Mouse (Mus musculus): Measurements from ENCODE around the gene Nectin1. TPM values are rescaled to one million over a fixed set of nuclear protein-coding genes. Genes with fewer than 3 reads are reported as not detected.

Nectin1 gene
- polyA plus RNA-seq, 1 experiment = 13.1 TPM

GRCm38 (mm10) chr9:43771041-43771440, 27.3 kb downstream of the Nectin1 start:
- Histone ChIP-seq H3K4me3 (ENCODE audit: low read depth, low read length) (no peak overlapping the region), H3K9me3 (replicated peaks; ENCODE audit: control insufficient read depth, insufficient read depth, low read length, poor library complexity, severe bottlenecking) (no peaks in the 10 kb centered on the region), H3K27ac (ENCODE audit: insufficient read depth, low read length) (no peak overlapping the region), H3K9ac (ENCODE audit: low read depth, poor library complexity, severe bottlenecking) (no peak overlapping the region), H3K36me3 (ENCODE audit: control insufficient read depth, insufficient read depth, low read length, poor library complexity, severe bottlenecking) (no peaks in the 10 kb centered on the region), H3K27me3 (ENCODE audit: control insufficient read depth, insufficient read depth, low read length, poor library complexity, severe bottlenecking) (no peaks in the 10 kb centered on the region), H3K4me1 (ENCODE audit: control insufficient read depth, insufficient read depth, low read length) (no peaks in the 10 kb centered on the region)
- TF ChIP-seq POLR2A (IDR thresholded peaks at IDR 0.05; ENCODE audit: insufficient read depth, low read length) (no peak), CTCF (IDR thresholded peaks at IDR 0.05; ENCODE audit: low read depth, low read length) (no peak), EP300 (IDR thresholded peaks at IDR 0.05; ENCODE audit: insufficient read depth, low read depth, low read length) (no peak)

DNA sequence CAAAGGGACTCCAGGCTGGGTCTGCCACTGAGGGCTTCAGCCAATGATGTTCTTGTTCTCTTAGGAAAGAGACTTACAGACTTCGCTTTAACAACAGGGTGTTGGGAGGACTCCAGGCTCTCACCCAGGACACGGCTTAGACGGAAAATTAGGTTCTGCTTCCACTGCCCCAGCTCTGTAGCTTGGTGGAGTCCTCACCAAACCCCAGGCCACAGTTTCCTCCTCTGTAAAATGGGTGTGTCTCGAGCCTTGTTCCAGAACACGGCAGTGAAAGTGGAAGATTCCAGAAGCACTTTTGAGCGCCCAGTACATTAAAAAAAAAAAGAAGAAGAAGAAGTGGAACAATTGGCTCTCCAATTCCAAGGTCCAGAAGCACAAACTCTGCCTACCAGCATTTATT, 28.7 kb downstream of the Nectin1 start:
- Histone ChIP-seq H3K27ac (ENCODE audit: insufficient read depth, low read length) (no peak overlapping the region), H3K27me3 (ENCODE audit: control insufficient read depth, insufficient read depth, low read length, poor library complexity, severe bottlenecking) (no peaks in the 10 kb centered on the region), H3K9me3 (replicated peaks; ENCODE audit: control insufficient read depth, insufficient read depth, low read length, poor library complexity, severe bottlenecking) (no peaks in the 10 kb centered on the region), H3K9ac (ENCODE audit: low read depth, poor library complexity, severe bottlenecking) (no peak overlapping the region), H3K36me3 (ENCODE audit: control insufficient read depth, insufficient read depth, low read length, poor library complexity, severe bottlenecking) (no peaks in the 10 kb centered on the region), H3K4me1 (ENCODE audit: control insufficient read depth, insufficient read depth, low read length) (no peaks in the 10 kb centered on the region), H3K4me3 (ENCODE audit: low read depth, low read length) (no peak overlapping the region)
- TF ChIP-seq EP300 (IDR thresholded peaks at IDR 0.05; ENCODE audit: insufficient read depth, low read depth, low read length) (no peak), POLR2A (IDR thresholded peaks at IDR 0.05; ENCODE audit: insufficient read depth, low read length) (no peak), CTCF (IDR thresholded peaks at IDR 0.05; ENCODE audit: low read depth, low read length) (no peak)

DNA sequence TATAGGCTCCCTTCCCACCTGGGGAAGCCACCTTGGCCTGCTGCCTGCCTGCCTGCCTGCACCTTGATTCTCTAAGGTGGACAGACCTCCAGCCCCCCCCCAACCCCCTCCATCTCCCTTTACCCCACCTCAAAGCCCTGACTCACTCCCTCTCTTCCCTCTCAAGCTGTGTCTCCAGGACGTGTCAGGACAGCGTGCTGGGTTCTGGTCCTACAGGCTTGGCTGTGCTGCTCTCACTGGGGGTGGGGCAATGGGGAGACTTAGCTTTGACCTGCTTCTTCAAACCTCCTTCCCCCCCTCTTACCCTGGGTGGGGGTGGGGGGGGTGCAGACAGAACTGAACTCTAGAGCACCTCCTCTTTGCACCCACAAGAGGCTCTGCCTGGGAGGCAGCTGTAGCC, 29.7 kb downstream of the Nectin1 start:
- Histone ChIP-seq H3K36me3 (ENCODE audit: control insufficient read depth, insufficient read depth, low read length, poor library complexity, severe bottlenecking) (no peaks in the 10 kb centered on the region), H3K4me3 (ENCODE audit: low read depth, low read length) (no peak overlapping the region), H3K9ac (ENCODE audit: low read depth, poor library complexity, severe bottlenecking) (no peak overlapping the region), H3K4me1 (ENCODE audit: control insufficient read depth, insufficient read depth, low read length) (no peaks in the 10 kb centered on the region), H3K9me3 (replicated peaks; ENCODE audit: control insufficient read depth, insufficient read depth, low read length, poor library complexity, severe bottlenecking) (no peaks in the 10 kb centered on the region), H3K27me3 (ENCODE audit: control insufficient read depth, insufficient read depth, low read length, poor library complexity, severe bottlenecking) (no peaks in the 10 kb centered on the region), H3K27ac (ENCODE audit: insufficient read depth, low read length) (no peak overlapping the region)
- TF ChIP-seq CTCF (IDR thresholded peaks at IDR 0.05; ENCODE audit: low read depth, low read length) (no peak), POLR2A (IDR thresholded peaks at IDR 0.05; ENCODE audit: insufficient read depth, low read length) (no peak), EP300 (IDR thresholded peaks at IDR 0.05; ENCODE audit: insufficient read depth, low read depth, low read length) (no peak)

DNA sequence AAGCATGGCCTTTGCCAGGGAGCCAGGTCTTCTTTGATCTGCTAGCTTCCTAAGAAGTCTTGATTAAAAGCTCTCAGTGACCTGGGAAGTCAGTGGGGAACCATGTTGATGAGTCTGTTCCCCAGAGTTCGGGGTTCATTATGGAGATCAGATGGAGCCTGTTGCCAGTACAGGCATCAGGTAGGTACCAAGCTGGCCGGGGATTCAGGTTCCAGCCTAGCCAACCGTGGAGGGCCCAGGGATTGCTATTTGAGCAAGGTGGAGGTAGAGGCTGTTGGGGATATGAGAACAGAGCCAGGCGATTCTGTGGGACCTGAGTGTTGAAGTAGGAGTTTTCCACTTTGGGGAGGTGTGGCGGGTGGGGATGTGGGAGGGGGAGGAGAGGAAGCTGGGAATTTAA, 30.6 kb downstream of the Nectin1 start:
- Histone ChIP-seq H3K36me3 (ENCODE audit: control insufficient read depth, insufficient read depth, low read length, poor library complexity, severe bottlenecking) (no peaks in the 10 kb centered on the region), H3K4me3 (ENCODE audit: low read depth, low read length) (no peak overlapping the region), H3K27me3 (ENCODE audit: control insufficient read depth, insufficient read depth, low read length, poor library complexity, severe bottlenecking) (no peaks in the 10 kb centered on the region), H3K27ac (ENCODE audit: insufficient read depth, low read length) (no peak overlapping the region), H3K4me1 (ENCODE audit: control insufficient read depth, insufficient read depth, low read length) (no peaks in the 10 kb centered on the region), H3K9ac (ENCODE audit: low read depth, poor library complexity, severe bottlenecking) (no peak overlapping the region), H3K9me3 (replicated peaks; ENCODE audit: control insufficient read depth, insufficient read depth, low read length, poor library complexity, severe bottlenecking) (no peaks in the 10 kb centered on the region)
- TF ChIP-seq POLR2A (IDR thresholded peaks at IDR 0.05; ENCODE audit: insufficient read depth, low read length) (no peak), EP300 (IDR thresholded peaks at IDR 0.05; ENCODE audit: insufficient read depth, low read depth, low read length) (no peak), CTCF (IDR thresholded peaks at IDR 0.05; ENCODE audit: low read depth, low read length) (no peak)

DNA sequence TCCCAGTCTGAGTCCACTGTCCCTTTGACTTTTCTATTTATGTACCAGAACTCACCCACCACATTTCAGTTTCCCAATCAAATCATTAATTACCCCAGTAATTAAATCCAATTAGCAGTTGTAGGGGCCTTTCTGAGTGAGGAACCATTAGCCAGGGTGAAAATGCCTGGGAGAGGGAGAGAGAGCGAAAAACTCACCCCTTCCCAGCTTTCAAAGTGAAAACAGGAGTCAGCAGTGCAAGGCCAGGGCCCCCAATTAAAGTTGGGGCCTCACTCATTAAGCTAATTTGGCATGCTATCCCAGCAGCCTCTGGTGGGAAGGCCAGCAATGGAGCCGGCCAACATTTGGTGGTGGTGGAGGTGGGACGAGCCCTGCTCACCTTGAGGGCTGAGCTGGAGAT, 32.4 kb downstream of the Nectin1 start:
- H3K4me1 ChIP-seq (ENCODE audit: control insufficient read depth, insufficient read depth, low read length) = no peaks in the 10 kb centered on the region
- TF ChIP-seq EP300 (IDR thresholded peaks at IDR 0.05; ENCODE audit: insufficient read depth, low read depth, low read length) (no peak), CTCF (IDR thresholded peaks at IDR 0.05; ENCODE audit: low read depth, low read length) (no peak), POLR2A (IDR thresholded peaks at IDR 0.05; ENCODE audit: insufficient read depth, low read length) (no peak)
- H3K36me3 ChIP-seq (ENCODE audit: control insufficient read depth, insufficient read depth, low read length, poor library complexity, severe bottlenecking) = no peaks in the 10 kb centered on the region
- H3K9me3 ChIP-seq (replicated peaks; ENCODE audit: control insufficient read depth, insufficient read depth, low read length, poor library complexity, severe bottlenecking) = no peaks in the 10 kb centered on the region
- no peak overlapping the region for H3K9ac ChIP-seq (ENCODE audit: low read depth, poor library complexity, severe bottlenecking)
- no peak overlapping the region for H3K4me3 ChIP-seq (ENCODE audit: low read depth, low read length)
- H3K27me3 ChIP-seq (ENCODE audit: control insufficient read depth, insufficient read depth, low read length, poor library complexity, severe bottlenecking) = no peaks in the 10 kb centered on the region
- no peak overlapping the region for H3K27ac ChIP-seq (ENCODE audit: insufficient read depth, low read length)

GRCm38 (mm10) chr9:43777362-43778360, 33.9 kb downstream of the Nectin1 start:
- no peaks in the 10 kb centered on the region for H3K4me1 ChIP-seq (ENCODE audit: control insufficient read depth, insufficient read depth, low read length)

More at GRCm38 (mm10) chr9:43777362-43778360, 33.9 kb downstream of the Nectin1 start:
- TF ChIP-seq EP300 (IDR thresholded peaks at IDR 0.05; ENCODE audit: insufficient read depth, low read depth, low read length) (0 out of 2 replicates have a peak, but pooled peaks have one; percentile 8), CTCF (IDR thresholded peaks at IDR 0.05; ENCODE audit: low read depth, low read length) (no peak), POLR2A (IDR thresholded peaks at IDR 0.05; ENCODE audit: insufficient read depth, low read length) (no peak)
- Histone ChIP-seq H3K9me3 (replicated peaks; ENCODE audit: control insufficient read depth, insufficient read depth, low read length, poor library complexity, severe bottlenecking) (no peaks in the 10 kb centered on the region), H3K4me3 (ENCODE audit: low read depth, low read length) (no peak overlapping the region), H3K36me3 (ENCODE audit: control insufficient read depth, insufficient read depth, low read length, poor library complexity, severe bottlenecking) (no peaks in the 10 kb centered on the region), H3K27me3 (ENCODE audit: control insufficient read depth, insufficient read depth, low read length, poor library complexity, severe bottlenecking) (no peaks in the 10 kb centered on the region), H3K9ac (ENCODE audit: low read depth, poor library complexity, severe bottlenecking) (no peak overlapping the region), H3K27ac (ENCODE audit: insufficient read depth, low read length) (no peak overlapping the region)

Data from ES-Bruce4 (cell line).